Mouse (Mus musculus) adrenal gland (tissue): ENCODE data around the gene Foxk2.

Source experiments
- intact Hi-C: fragments of 180-260 bp; cut with DNase I; formaldehyde crosslinking; loops from one replicate; pipeline ENCODE4 v1.15.1; 2025
- long read RNA-seq, 2 experiments: library from polyadenylated mRNA; unstranded; transcript quantifications; one replicate each; pipeline ENCODE4 v2.0.0; 2020; ENCODE audit warnings: borderline replicate concordance in 1 of 2; ENCODE audit not compliant: insufficient replicate concordance in 1 of 2

The Foxk2 gene
- long read RNA-seq, experiment 1, partial matches to known transcripts, result 0 of 6 reads
- long read RNA-seq, experiment 1, other reads (novel, unspliced or antisense), result 6 of 6 reads
- long read RNA-seq, experiment 2, partial matches to known transcripts, result 0 of 6 reads
- long read RNA-seq, experiment 2, other reads (novel, unspliced or antisense), result 6 of 6 reads

GRCm38 (mm10) chr11:121259160-121260100, at the start of gene Foxk2:
Foxk2 (plus strand) TSS chr11:121259990.
- intact Hi-C loops, result no loop called here

- intact Hi-C loops, result no loop called here
Measured at GRCm38 (mm10) chr11:121216831-121217230, 43.0 kb upstream of the Foxk2 start.

DNA sequence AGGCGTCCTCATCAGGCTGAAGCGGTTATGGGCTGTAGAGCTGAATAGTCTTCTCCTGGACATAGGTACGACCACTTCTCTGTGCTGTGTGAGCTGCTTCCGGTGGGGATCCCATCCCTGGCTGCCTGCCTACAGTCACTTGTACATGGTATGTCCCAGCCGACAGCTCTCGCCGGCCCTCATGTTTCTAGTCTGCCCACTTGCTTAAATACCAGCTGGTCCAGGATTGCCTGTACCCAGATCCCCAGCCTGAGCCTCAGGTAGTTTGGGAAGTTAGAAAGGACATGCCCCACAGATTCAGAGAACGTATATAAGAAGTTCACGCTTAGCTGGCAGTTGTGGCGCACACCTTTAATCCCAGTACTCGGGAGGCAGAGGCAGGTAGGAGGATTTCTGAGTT, 40.0 kb upstream of the Foxk2 start:
- intact Hi-C loops, result no loop called here

DNA sequence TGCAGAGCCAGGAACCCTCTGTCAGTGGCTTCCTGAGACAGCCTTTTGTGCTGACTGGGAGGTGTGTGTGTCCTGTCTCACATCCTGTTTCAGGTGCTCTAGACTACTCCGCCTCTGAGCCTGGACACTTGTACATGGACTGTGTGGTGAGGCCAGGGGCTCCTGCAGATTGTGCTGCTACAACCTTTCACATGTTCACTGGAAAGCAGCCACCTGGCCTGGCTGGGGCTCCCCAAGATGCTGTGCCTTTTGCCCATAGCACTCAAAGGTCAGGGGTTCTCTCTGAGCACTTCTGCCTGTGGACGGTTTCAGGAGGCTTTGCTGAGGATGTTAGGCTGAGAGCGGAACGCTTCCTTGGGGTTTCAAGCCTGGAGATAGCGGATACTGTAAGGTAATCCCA, 39.0 kb upstream of the Foxk2 start:
- intact Hi-C loops, result no loop called here

GRCm38 (mm10) chr11:121221321-121222010, 38.3 kb upstream of the Foxk2 start:
- intact Hi-C loops, result no loop called here

DNA sequence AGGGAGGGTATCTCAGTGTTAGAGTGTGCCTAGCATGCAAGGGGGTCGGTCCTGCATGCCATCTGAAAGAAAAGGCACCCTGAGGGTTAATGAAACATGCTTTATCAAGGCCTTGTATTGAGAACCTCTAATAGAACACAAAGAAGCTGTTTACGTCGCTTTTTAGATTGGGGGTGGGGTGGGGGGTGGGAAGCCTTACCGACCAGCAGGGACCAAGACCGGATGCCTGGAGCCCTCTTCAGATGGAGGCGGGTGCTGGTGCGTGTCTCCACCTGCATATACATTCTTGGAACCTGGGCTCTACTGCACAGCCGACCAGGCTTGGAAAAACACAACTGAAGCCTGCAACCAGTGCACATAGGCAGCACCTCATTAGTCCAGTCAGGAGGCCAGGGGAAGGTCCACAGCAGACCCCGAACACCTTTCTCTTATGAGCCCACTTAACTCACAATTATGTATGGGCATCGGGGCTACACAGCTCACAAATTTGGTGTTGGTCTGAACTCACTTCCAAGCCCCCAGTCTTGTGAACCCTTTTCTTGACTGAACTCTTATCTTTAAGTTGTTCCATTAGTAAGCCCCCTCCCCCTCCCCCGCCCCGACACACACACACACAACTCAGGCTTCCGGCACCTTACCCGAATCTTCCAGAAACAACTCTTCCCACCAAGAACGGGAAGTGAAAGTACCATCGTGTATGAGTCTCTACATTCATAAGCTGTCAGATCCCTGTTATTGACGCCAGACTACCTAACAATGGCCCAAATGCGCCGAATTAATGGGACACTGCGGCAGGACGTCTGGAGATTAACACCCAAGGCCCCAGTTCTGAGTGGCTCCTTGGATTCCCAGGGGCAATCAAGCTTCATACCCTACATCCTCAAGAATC, 31.4 kb upstream of the Foxk2 start:
- intact Hi-C loops, result no loop called here

DNA sequence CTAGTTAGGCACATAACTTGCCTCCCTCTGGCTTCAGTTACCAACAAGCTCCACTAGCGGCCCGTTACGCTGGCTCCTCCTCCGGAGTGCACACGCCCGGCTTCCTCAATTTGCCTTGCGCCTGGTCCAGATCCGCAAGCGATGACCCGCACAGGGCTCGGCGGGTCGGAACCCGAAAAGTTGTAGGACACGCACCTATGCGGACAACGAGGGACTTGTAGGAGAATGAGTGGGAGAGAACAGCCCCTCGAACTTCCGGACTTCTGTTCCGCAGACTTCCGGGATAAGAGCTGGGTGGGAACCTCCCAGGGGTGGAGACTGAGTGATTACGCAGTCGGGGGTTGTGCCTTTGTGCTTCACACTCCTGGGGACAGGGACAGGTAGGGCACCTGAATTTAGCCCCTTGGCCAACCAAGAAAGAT, 30.8 kb upstream of the Foxk2 start, which contains the start of gene Cybc1:
Gene Cybc1 (minus strand): TSS at position 305 of the 422 bp plus-strand sequence.
- intact Hi-C loops, result no loop called here

DNA sequence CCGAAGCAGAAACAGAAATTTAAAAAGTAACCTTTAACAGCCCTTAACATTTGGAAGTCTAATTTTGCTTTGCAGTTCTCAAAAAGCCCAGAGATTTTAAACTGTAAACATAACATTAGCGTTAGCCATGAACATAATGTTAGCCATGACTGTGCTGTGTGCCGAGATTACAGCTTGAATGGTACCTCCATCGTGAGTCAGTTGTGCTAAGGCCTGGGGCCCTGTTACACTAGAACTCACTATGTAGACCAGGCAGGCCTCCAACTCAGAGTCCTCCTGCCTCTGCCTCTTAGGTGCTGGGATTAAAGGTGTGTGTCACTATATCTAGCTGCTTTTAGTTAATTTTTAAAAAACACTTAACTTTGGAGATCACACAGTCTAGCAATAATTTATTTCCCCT, 28.6 kb upstream of the Foxk2 start:
- intact Hi-C loops, result no loop called here

DNA sequence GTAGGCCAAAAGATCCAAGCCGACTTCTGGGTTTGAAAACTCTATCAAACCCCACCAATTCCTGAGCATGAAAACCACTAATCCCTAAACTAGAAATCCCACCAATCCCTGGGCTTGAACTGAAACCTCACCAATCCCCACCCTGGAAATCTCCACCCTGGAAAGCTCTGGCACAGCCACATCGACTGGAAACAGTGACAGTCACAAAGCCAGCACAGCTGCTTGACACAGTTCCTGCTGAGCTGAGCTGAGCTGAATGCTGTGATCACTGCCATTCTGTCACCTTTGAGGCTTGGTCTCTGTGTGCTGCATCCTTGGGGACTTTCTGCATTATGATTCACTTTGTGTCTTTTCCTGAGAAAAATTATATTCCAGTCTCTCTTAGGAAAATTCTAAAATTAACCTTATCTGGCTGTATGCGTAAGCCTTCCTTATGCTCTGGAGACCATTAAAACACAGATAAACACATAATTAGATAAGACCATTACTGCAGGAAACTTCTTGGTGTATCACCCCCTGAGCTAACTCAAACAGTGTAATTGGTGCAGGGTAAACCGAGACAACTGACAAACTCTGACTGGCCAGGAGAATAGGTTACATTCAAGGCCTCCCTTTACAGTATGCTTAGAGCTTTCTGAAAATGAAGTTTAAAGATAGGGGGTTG, 28.0 kb upstream of the Foxk2 start:
- intact Hi-C loops, result no loop called here

DNA sequence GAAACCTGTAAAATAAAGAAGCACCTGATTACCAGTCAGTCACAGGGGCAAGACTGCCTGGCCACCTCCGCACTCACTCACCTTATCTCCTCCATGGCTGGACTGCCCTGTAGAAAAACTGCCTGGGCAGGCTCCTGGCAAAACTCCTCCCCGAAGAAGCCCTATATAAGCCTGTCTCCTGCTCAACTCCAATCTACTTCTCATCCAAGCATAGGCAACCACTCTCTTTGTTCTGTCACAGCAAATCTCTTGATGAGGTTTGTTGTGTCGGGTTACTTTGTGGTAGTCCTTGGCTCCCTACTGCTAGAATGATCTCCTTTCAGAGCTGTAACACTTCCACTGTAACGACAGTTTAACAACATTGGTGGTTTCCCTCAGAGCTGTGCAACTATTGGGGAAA, 27.1 kb upstream of the Foxk2 start:
- intact Hi-C loops, result no loop called here

DNA sequence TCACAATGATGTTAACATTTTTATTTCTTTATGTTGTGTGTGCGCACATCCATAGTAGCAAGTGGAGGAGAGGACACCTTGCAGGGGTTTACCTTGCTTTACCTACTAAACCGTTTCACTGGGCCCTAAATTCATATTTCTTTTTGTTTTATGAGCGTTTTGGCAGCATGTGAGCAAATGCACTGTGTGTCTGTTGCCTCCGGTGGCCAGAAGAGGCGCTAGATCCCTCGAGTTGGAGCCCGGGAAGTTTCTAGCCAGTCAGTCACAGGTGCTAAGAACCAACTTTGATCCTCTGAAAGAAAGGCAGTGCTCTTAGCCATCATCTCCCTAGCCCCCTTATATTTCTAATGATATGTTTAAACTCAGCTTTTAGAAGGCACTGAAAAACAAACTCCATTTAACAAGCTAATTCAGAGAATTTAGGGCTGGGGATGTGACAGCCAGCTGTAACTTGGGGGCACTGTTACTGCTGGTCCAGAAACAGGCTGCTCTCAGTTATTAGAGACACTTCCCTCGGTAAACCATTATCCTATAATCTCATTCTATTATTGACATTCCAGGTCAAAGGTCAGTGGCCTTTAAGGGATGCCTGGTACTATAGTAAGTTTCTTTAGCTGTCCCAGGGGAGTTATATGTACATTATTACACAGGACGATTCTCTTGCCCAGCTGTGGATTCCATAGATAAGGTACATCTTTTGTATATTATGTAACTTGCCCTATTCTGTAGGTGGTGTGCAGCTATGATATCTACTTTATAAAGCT, 24.1 kb upstream of the Foxk2 start:
- intact Hi-C loops, result no loop called here

DNA sequence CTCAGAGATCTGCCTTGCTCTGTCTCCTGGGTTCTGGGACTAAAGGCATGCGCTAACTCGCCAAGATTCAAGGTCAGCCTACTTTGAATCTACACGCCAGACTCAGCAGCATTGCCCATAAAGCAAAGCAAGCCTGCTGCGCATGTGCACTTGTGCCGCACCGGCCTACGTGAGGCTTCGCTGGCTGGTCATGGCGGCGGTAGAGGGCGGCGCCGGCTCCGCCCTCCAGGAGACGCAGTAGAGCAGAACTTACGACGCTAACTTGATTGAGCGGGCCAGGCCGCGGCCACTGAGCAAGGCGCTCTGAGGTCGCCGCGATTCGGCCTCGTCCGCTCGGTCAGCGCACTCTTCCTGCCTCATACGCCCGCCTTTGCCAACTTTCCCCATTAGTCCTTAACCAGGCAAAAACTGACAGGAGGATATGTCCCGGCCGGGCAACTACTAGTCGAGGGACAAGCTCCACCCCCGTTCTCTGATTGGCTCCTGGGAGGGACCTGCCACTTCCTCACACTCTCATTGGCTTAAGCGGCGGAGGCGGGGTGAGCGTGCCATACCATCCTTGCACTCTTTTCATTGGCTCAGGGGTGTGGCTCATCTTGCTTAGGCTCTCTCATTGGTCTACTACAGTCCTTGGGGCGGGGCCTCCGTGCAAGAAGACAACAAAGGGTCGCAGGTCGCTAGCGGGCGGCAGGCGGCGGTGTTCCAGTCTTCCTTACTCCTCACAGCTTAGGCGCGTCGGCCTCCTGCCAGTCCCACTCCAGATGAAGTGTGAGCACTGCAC, 23.0 kb upstream of the Foxk2 start, which contains the start of gene Narf:
Gene Narf (plus strand): TSS at position 690 of the 781 bp plus-strand sequence.
- intact Hi-C loops, result no loop called here

DNA sequence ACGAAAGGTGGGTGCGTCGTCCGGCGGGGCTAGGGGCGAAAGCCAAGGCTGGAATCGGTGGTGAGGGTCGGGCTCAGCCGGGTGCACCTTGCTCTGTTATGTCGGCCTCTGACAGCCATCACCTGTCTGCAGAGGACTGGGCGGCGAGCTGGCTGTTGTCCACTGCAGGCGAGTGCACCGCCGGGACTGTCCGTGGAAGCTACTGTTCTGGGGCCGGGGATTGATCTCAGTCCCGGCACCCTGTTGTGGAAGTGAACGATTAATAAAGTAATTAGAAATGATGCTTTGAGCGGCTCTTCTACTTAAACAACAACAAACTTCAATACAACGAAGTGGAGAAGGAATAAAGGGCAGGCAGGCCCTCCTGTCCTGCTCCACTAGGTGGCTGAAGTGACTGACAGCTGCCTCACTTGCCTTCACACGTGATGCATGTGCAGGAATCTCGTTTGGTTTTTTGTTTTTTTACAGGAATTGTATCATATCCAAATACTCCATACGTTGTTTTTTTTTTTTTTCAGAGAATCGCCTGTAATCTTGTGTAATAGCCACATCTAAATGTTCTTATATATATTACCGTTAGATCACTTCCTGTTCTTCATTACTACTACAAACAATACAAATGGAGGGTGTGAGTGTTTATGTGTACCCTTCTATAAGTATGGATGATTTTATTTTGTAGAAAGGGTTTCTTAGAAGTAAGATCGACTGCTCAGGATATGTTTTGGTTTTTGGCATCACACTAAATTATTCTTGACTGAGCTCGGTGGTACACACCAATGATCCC, 22.3 kb upstream of the Foxk2 start:
- intact Hi-C loops, result no loop called here

DNA sequence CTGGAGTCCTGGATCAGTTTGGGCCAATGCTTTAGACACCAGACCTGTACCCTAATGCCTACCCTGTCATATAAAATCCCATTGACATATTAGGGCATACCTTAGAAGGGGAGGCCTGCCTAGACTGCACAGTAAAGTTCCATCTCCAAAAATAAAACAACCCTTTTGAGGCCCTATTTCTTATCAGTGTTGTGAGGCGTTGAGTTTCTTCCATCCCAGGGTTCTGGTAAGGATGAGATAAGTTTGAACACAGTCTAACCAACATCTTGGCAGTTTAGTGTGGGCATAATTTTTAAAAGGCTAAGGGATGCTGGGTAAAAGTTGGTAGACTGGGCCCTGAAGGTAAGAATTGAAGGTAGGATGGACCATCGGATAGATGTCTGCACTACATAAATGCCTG, 20.1 kb upstream of the Foxk2 start:
- intact Hi-C loops, result loop anchor here (10.0 kb wide), 1 partner anchor 55 kb away; no protein-coding TSS in a partner anchor

DNA sequence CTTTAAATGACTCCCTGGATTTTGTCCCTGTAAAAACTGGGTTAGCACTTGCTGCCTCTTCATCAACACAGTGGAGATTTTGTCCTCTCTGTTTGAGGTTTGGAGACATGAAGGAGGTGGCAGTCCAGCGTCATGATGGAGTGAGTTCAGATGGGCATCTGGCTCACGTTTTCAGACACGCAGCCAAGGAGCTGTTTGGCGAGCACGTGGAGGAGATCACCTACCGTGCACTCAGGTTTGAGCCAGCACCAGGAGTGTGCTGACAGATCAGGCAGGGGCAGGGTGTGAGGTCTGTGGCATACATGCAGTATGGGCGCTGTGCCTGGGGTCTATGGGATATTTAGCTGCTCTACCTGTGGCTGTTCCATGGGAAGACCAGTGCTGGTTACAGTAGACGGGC, 9.6 kb upstream of the Foxk2 start:
- intact Hi-C loops, result no loop called here

DNA sequence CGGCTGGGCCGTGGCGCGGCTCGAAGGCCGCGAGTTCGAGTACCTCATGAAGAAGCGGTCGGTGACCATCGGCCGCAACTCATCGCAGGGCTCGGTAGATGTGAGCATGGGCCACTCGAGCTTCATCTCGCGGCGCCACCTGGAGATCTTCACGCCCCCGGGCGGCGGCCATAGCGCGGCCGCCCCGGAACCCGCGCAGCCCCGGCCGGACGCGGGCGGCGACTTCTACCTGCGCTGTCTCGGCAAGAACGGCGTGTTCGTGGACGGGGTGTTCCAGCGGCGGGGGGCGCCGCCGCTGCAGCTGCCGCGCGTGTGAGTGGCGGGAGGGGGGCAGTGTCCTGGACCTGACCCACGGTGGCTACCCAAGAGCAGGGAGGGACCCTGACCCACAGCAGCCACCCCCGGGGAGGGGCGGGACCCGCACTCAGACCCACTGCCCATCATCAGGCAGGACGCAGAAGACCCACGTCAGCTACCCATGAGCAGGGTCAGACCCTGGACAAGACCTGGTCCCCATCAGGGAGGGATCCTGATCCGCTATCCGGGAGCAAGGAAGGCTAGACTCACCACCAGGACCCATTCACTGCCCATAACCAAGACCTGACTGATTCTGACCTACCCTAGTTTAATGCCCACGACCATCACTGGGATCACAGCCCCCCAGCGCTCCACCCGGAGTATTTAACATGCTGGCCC, 569 bp downstream of the Foxk2 start:
- intact Hi-C loops, result no loop called here

DNA sequence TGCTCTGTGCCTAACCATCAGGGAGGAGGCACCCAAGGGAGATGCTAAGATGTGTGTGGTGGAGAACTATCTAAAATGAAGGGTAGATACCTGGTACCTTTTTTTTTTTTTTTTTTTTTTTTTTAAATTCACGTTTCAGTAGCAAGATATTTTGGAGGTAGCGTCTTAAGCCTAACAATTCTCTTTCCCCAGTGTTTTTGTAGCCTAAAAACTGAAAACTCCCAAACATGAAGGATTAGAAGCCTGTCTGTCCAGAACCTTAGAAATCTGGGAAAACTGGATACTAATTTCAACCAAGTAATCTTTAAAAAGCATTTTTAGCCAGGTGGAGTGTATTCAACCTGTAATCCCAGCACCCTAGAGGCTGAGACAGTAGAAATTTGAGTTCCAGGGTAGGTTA, 1.3 kb downstream of the Foxk2 start:
- intact Hi-C loops, result no loop called here
